Mouse (Mus musculus) olfactory bulb, adult 2 months (tissue): ENCODE measurements at regions not wholly inside any gene's neighbourhood (a gene's known extent, or its start where the extent isn't known, plus 50 kb on each side); places are given as distances from the start of the nearest gene placed in this dataset.

Experiments used
- CTCF ChIP-seq: fragments of 200-500 bp; IDR thresholded peaks from 2 replicates; pipeline ENCODE4 v1.5.1; 2012; ENCODE audit warnings: low read depth, mild to moderate bottlenecking, low read length, moderate library complexity; ENCODE audit not compliant: insufficient read depth
- POLR2A ChIP-seq: fragments of 200-500 bp; IDR thresholded peaks from 2 replicates; pipeline ENCODE4 v1.6.1; 2012; ENCODE audit warnings: mild to moderate bottlenecking, low read depth, low read length, moderate library complexity; ENCODE audit not compliant: insufficient read depth

DNA sequence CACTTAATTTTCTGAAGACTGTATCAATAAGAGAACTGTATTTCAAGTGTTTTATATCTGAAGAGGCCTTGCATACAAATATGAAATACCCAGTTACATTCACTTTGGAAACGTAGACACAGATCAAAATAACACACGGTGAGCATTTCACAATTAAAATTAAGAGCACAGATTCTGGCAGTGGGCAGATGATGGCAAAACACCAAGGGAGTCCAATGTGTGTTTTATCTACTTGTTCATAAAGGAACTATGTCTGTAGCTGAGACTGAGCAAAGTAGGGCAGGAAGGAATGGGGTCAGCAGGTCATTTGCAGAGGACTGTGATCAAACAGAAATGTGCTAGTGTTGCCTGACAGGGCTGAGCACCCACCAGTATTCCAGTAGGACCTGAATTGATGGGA lies 171.6 kb upstream of the Pabpc6 start:
- TF ChIP-seq CTCF: no peak
- TF ChIP-seq POLR2A: no peak
